ENCODE assay signal across 7 mouse cellular contexts in genomic region chr5:110286446-110287083, GRCm38 (mm10). TPM values are rescaled to one million over a fixed set of nuclear protein-coding genes. Genes with fewer than 3 reads are reported as not detected.
DNase-seq lines count a peak whose midpoint lies in the region; ATAC-seq and TF ChIP-seq lines count a peak whose summit lies in the region.

No protein-coding gene starts in this region.

- no peak for TF ChIP-seq POLR2A in limb, embryonic 14.5 days (IDR thresholded peaks at IDR 0.05; ENCODE audit: borderline replicate concordance, extremely low read depth, insufficient read depth, insufficient read length)

- H3K9me3 ChIP-seq in megakaryocyte, embryonic 14.5 days = no peaks in the 10 kb centered on the region
- no peaks in the 10 kb centered on the region for H3K9me3 ChIP-seq in embryonic facial prominence, embryonic 15.5 days (replicated peaks)
- no peaks in the 10 kb centered on the region for H3K9me3 ChIP-seq in limb, embryonic 14.5 days (ENCODE audit: control insufficient read depth, low read length)
- H3K9me3 ChIP-seq in stomach, embryonic 16.5 days (replicated peaks; ENCODE audit: control insufficient read depth, low read length) = no peaks in the 10 kb centered on the region

- WGBS in embryonic facial prominence, embryonic 15.5 days = 1% methylated on average over 31 of the region's 31 CpGs
- 3% methylated on average over 27 of the region's 31 CpGs for WGBS in limb, embryonic 14.5 days
- 2% methylated on average over 30 of the region's 31 CpGs for WGBS in stomach, embryonic 16.5 days

- H3K36me3 ChIP-seq in megakaryocyte, embryonic 14.5 days (replicated peaks; ENCODE audit: low read length) = peaks cover 25% of the 10 kb centered on the region
- H3K36me3 ChIP-seq in embryonic facial prominence, embryonic 15.5 days = peaks cover 21% of the 10 kb centered on the region
- H3K36me3 ChIP-seq in limb, embryonic 14.5 days (ENCODE audit: control insufficient read depth, insufficient read depth, low read length) = peaks cover 4% of the 10 kb centered on the region
- peaks cover 4% of the 10 kb centered on the region; the same call in 1 of the 2 replicates for H3K36me3 ChIP-seq in stomach, embryonic 16.5 days (ENCODE audit: control insufficient read depth, insufficient read depth, low read length)

- no peaks in the 10 kb centered on the region for H3K27me3 ChIP-seq in megakaryocyte, embryonic 14.5 days (replicated peaks)
- peaks cover 17% of the 10 kb centered on the region for H3K27me3 ChIP-seq in embryonic facial prominence, embryonic 15.5 days
- peaks cover 17% of the 10 kb centered on the region for H3K27me3 ChIP-seq in limb, embryonic 14.5 days (ENCODE audit: control insufficient read depth, insufficient read depth, low read length)
- peaks cover 6% of the 10 kb centered on the region for H3K27me3 ChIP-seq in stomach, embryonic 16.5 days (ENCODE audit: control insufficient read depth, insufficient read depth, low read length)

- peak overlapping the region; percentile 96 for H3K4me2 ChIP-seq in embryonic facial prominence, embryonic 15.5 days (replicated peaks)
- H3K4me2 ChIP-seq in limb, embryonic 14.5 days (replicated peaks; ENCODE audit: low read depth, low read length, severe bottlenecking) = peak overlapping the region; percentile 81
- H3K4me2 ChIP-seq in stomach, embryonic 16.5 days (ENCODE audit: low read depth, low read length) = peak overlapping the region; percentile 90

- ATAC-seq in megakaryocyte, adult 5-6 weeks (ENCODE audit: poor library complexity, severe bottlenecking) = no peak
- peak; percentile 80 for ATAC-seq in embryonic facial prominence, embryonic 15.5 days (ENCODE audit: insufficient number of reproducible peaks, low FRiP score, low TSS enrichment, low read depth)
- ATAC-seq in limb, embryonic 14.5 days (ENCODE audit: low FRiP score, low read depth) = peak; percentile 79
- peak; percentile 78 for ATAC-seq in stomach, embryonic 16.5 days (ENCODE audit: insufficient read depth, low FRiP score)

- H3K27ac ChIP-seq in embryonic facial prominence, embryonic 15.5 days (replicated peaks) = 0 out of 2 replicates have a peak overlapping the region, but pooled peaks have one; percentile 68
- no peak overlapping the region for H3K27ac ChIP-seq in limb, embryonic 14.5 days (replicated peaks; ENCODE audit: low read depth, low read length)
- peak overlapping the region; percentile 20; the same call in 1 of the 2 replicates for H3K27ac ChIP-seq in stomach, embryonic 16.5 days (ENCODE audit: low read length)

- no peak for DNase-seq in limb, embryonic 14.5 days (ENCODE audit: low spot score)
- no peak for DNase-seq in urinary bladder, postnatal 4 days (ENCODE audit: low spot score in 2 of 2)
- no peak for DNase-seq in adrenal gland, postnatal 4 days (ENCODE audit: low spot score in 2 of 2)

- peak overlapping the region; percentile 83 for H3K9ac ChIP-seq in embryonic facial prominence, embryonic 15.5 days
- peak overlapping the region; percentile 81 for H3K9ac ChIP-seq in limb, embryonic 14.5 days (ENCODE audit: low read depth, low read length, severe bottlenecking)
- peak overlapping the region; percentile 87 for H3K9ac ChIP-seq in stomach, embryonic 16.5 days (ENCODE audit: low read length)

- peaks cover 29% of the 10 kb centered on the region for H3K4me1 ChIP-seq in megakaryocyte, embryonic 14.5 days
- peaks cover 16% of the 10 kb centered on the region for H3K4me1 ChIP-seq in embryonic facial prominence, embryonic 15.5 days
- H3K4me1 ChIP-seq in limb, embryonic 14.5 days (ENCODE audit: control insufficient read depth, insufficient read depth, low read length) = peaks cover 5% of the 10 kb centered on the region; the same call in 1 of the 2 replicates
- H3K4me1 ChIP-seq in stomach, embryonic 16.5 days (ENCODE audit: control insufficient read depth, insufficient read depth, low read length) = peaks cover 8% of the 10 kb centered on the region; the same call in 1 of the 2 replicates

- H3K4me3 ChIP-seq in megakaryocyte, embryonic 14.5 days (replicated peaks) = peak overlapping the region; percentile 95
- peak overlapping the region; percentile 90 for H3K4me3 ChIP-seq in embryonic facial prominence, embryonic 15.5 days (replicated peaks)
- peak overlapping the region; percentile 66 for H3K4me3 ChIP-seq in limb, embryonic 14.5 days (replicated peaks; ENCODE audit: low read length)
- peak overlapping the region; percentile 78 for H3K4me3 ChIP-seq in stomach, embryonic 16.5 days (replicated peaks; ENCODE audit: low read length)

RNA-seq across cellular contexts. Expression of gene Pole, which starts 0.5 kb away (rescaled TPM):
- 2.6 and 5.1 TPM in 2 replicates for polyA plus RNA-seq in megakaryocyte, embryonic 14.5 days (2012; ENCODE audit: insufficient read depth, low replicate concordance)
- 32.1 and 44.4 TPM in 2 replicates for total RNA-seq in megakaryocyte, adult 5-6 weeks (2015)
- total RNA-seq in megakaryocyte, adult 5-6 weeks (2017) = 21.7 and 23.2 TPM in 2 replicates
- polyA plus RNA-seq in embryonic facial prominence, embryonic 15.5 days (2015; fragmentation: Nextera tagmentation; extraction: Ambion mirVana) = 21.4 and 21.7 TPM in 2 replicates
- 34.1 and 36.6 TPM in 2 replicates for polyA plus RNA-seq in limb, embryonic 14.5 days (2012; rRNA removed)
- 24.3 and 27.3 TPM in 2 replicates for polyA plus RNA-seq in limb, embryonic 14.5 days (2014; fragmentation: Nextera tagmentation; extraction: Ambion mirVana)
- 18.8 and 21.9 TPM in 2 replicates for polyA plus RNA-seq in stomach, embryonic 16.5 days (2015; fragmentation: Nextera tagmentation; extraction: Ambion mirVana)
- 10 to 100 TPM; 18.1 to 22.2 TPM for total RNA-seq in adrenal gland, postnatal 4 days (2021)

RNA-seq across cellular contexts. Expression of gene Pxmp2, which starts 0.6 kb away (rescaled TPM):
- polyA plus RNA-seq in megakaryocyte, embryonic 14.5 days (2012; ENCODE audit: insufficient read depth, low replicate concordance) = 7.5 and 57.5 TPM in 2 replicates
- total RNA-seq in megakaryocyte, adult 5-6 weeks (2015) = 3.0 and 5.2 TPM in 2 replicates
- 5.0 and 8.6 TPM in 2 replicates for total RNA-seq in megakaryocyte, adult 5-6 weeks (2017)
- 4.9 and 6.6 TPM in 2 replicates for polyA plus RNA-seq in embryonic facial prominence, embryonic 15.5 days (2015; fragmentation: Nextera tagmentation; extraction: Ambion mirVana)
- polyA plus RNA-seq in limb, embryonic 14.5 days (2012; rRNA removed) = 3.2 and 3.8 TPM in 2 replicates
- 4.7 and 6.4 TPM in 2 replicates for polyA plus RNA-seq in limb, embryonic 14.5 days (2014; fragmentation: Nextera tagmentation; extraction: Ambion mirVana)
- 7.9 and 9.0 TPM in 2 replicates for polyA plus RNA-seq in stomach, embryonic 16.5 days (2015; fragmentation: Nextera tagmentation; extraction: Ambion mirVana)
- total RNA-seq in adrenal gland, postnatal 4 days (2021) = 10 to 100 TPM; 12.9 to 16.3 TPM

RNA-seq across cellular contexts. Expression of gene Pgam5, which starts 16.9 kb away (rescaled TPM):
- 0.82 and 2.8 TPM in 2 replicates for polyA plus RNA-seq in megakaryocyte, embryonic 14.5 days (2012; ENCODE audit: insufficient read depth, low replicate concordance)
- total RNA-seq in megakaryocyte, adult 5-6 weeks (2015) = 28.3 and 29.8 TPM in 2 replicates
- 19.4 and 23.4 TPM in 2 replicates for total RNA-seq in megakaryocyte, adult 5-6 weeks (2017)
- 57.9 and 59.2 TPM in 2 replicates for polyA plus RNA-seq in embryonic facial prominence, embryonic 15.5 days (2015; fragmentation: Nextera tagmentation; extraction: Ambion mirVana)
- 41.0 and 44.4 TPM in 2 replicates for polyA plus RNA-seq in limb, embryonic 14.5 days (2012; rRNA removed)
- 70.2 and 74.7 TPM in 2 replicates for polyA plus RNA-seq in limb, embryonic 14.5 days (2014; fragmentation: Nextera tagmentation; extraction: Ambion mirVana)
- 45.0 and 46.3 TPM in 2 replicates for polyA plus RNA-seq in stomach, embryonic 16.5 days (2015; fragmentation: Nextera tagmentation; extraction: Ambion mirVana)
- total RNA-seq in adrenal gland, postnatal 4 days (2021) = 10 to 100 TPM; 48.1 to 49.0 TPM

RNA-seq across cellular contexts. Expression of gene Ankle2, which starts 55.8 kb away (rescaled TPM):
- 0.32 and 3.0 TPM in 2 replicates for polyA plus RNA-seq in megakaryocyte, embryonic 14.5 days (2012; ENCODE audit: insufficient read depth, low replicate concordance)
- 59.7 and 62.4 TPM in 2 replicates for total RNA-seq in megakaryocyte, adult 5-6 weeks (2015)
- 86.8 and 106 TPM in 2 replicates for total RNA-seq in megakaryocyte, adult 5-6 weeks (2017)
- polyA plus RNA-seq in embryonic facial prominence, embryonic 15.5 days (2015; fragmentation: Nextera tagmentation; extraction: Ambion mirVana) = 26.6 and 28.2 TPM in 2 replicates
- polyA plus RNA-seq in limb, embryonic 14.5 days (2012; rRNA removed) = 17.6 and 20.5 TPM in 2 replicates
- 31.8 and 35.3 TPM in 2 replicates for polyA plus RNA-seq in limb, embryonic 14.5 days (2014; fragmentation: Nextera tagmentation; extraction: Ambion mirVana)
- polyA plus RNA-seq in stomach, embryonic 16.5 days (2015; fragmentation: Nextera tagmentation; extraction: Ambion mirVana) = 19.6 and 23.9 TPM in 2 replicates
- total RNA-seq in adrenal gland, postnatal 4 days (2021) = 10 to 100 TPM; 47.2 to 48.3 TPM

RNA-seq across cellular contexts. Expression of gene P2rx2, which starts 56.4 kb away (rescaled TPM):
- 1.1 TPM in 1 of 2 replicates, not detected in the other for polyA plus RNA-seq in megakaryocyte, embryonic 14.5 days (2012; ENCODE audit: insufficient read depth, low replicate concordance)
- not detected in 2 replicates for total RNA-seq in megakaryocyte, adult 5-6 weeks (2015)
- total RNA-seq in megakaryocyte, adult 5-6 weeks (2017) = 0.11 TPM in 1 of 2 replicates, not detected in the other
- 1.2 and 2.7 TPM in 2 replicates for polyA plus RNA-seq in embryonic facial prominence, embryonic 15.5 days (2015; fragmentation: Nextera tagmentation; extraction: Ambion mirVana)
- 3.0 and 3.1 TPM in 2 replicates for polyA plus RNA-seq in limb, embryonic 14.5 days (2012; rRNA removed)
- 1.4 and 2.2 TPM in 2 replicates for polyA plus RNA-seq in limb, embryonic 14.5 days (2014; fragmentation: Nextera tagmentation; extraction: Ambion mirVana)
- 0.72 TPM in 2 replicates for polyA plus RNA-seq in stomach, embryonic 16.5 days (2015; fragmentation: Nextera tagmentation; extraction: Ambion mirVana)
- under 1 TPM; 0.84 to 0.87 TPM for total RNA-seq in adrenal gland, postnatal 4 days (2021)

Comparison
In these comparisons a context has a peak if more than half of its experiments do, and no peak if none do; other contexts are left out.
1. RNA of gene Pgam5, which starts 16.9 kb away (polyA plus RNA-seq): 41.0 to 74.7 TPM in limb, embryonic 14.5 days, 57.9 to 59.2 TPM in embryonic facial prominence, embryonic 15.5 days and 45.0 to 46.3 TPM in stomach, embryonic 16.5 days; 0.82 to 2.8 TPM in megakaryocyte, embryonic 14.5 days; every median in the first group is over 10 times any median in the second.
2. Peak in every context shown above with its lines, with median percentiles within 50 percentile points of each other: H3K4me3 ChIP-seq, H3K4me2 ChIP-seq and H3K9ac ChIP-seq.